9 mouse cellular contexts compared by ENCODE assay signal in genomic region chr4:37034200-37034599, GRCm38 (mm10).
DNase-seq lines count a peak whose midpoint lies in the region; ATAC-seq lines count a peak whose summit lies in the region.
"Had no signal": no experiment of that assay in that cellular context is flagged by ENCODE, and none has a peak within 500 bp of the region (broad histone marks: within the 10 kb centered on the region; RNA-seq: fewer than 3 reads in every experiment).

No protein-coding gene starts in this region.

- peak overlapping the region; percentile 25; the same call in 1 of the 2 replicates for H3K4me2 ChIP-seq in midbrain, embryonic 15.5 days
- H3K4me2 ChIP-seq in intestine, embryonic 15.5 days (replicated peaks), result no peak overlapping the region
- H3K4me2 ChIP-seq: heart, embryonic 12.5 days had no signal

- H3K9me3 ChIP-seq in heart, embryonic 10.5 days, result no peaks in the 10 kb centered on the region
- no peaks in the 10 kb centered on the region for H3K9me3 ChIP-seq in midbrain, embryonic 15.5 days
- no peaks in the 10 kb centered on the region for H3K9me3 ChIP-seq in intestine, embryonic 15.5 days
- H3K9me3 ChIP-seq: heart, embryonic 12.5 days had no signal

- no peak overlapping the region for H3K27ac ChIP-seq in heart, embryonic 10.5 days
- H3K27ac ChIP-seq in midbrain, embryonic 15.5 days, result no peak overlapping the region
- H3K27ac ChIP-seq in intestine, embryonic 15.5 days, result no peak overlapping the region

- no peak overlapping the region for H3K4me3 ChIP-seq in heart, embryonic 10.5 days
- 0 out of 2 replicates have a peak overlapping the region, but pooled peaks have one; percentile 1 for H3K4me3 ChIP-seq in midbrain, embryonic 15.5 days
- no peak overlapping the region for H3K4me3 ChIP-seq in intestine, embryonic 15.5 days (replicated peaks)
- H3K4me3 ChIP-seq: heart, embryonic 12.5 days had no signal

- no peaks in the 10 kb centered on the region for H3K36me3 ChIP-seq in heart, embryonic 10.5 days
- no peaks in the 10 kb centered on the region for H3K36me3 ChIP-seq in midbrain, embryonic 15.5 days (replicated peaks)
- no peaks in the 10 kb centered on the region for H3K36me3 ChIP-seq in intestine, embryonic 15.5 days
- H3K36me3 ChIP-seq: heart, embryonic 12.5 days had no signal

- no peaks in the 10 kb centered on the region for H3K4me1 ChIP-seq in heart, embryonic 10.5 days
- H3K4me1 ChIP-seq in midbrain, embryonic 15.5 days, result no peaks in the 10 kb centered on the region
- no peaks in the 10 kb centered on the region for H3K4me1 ChIP-seq in intestine, embryonic 15.5 days (replicated peaks)
- H3K4me1 ChIP-seq: heart, embryonic 12.5 days had no signal

- no peaks in the 10 kb centered on the region for H3K27me3 ChIP-seq in heart, embryonic 10.5 days (ENCODE audit: insufficient read depth, poor library complexity, severe bottlenecking)
- no peaks in the 10 kb centered on the region for H3K27me3 ChIP-seq in midbrain, embryonic 15.5 days (replicated peaks)
- no peaks in the 10 kb centered on the region for H3K27me3 ChIP-seq in intestine, embryonic 15.5 days (replicated peaks)
- H3K27me3 ChIP-seq: heart, embryonic 12.5 days had no signal

- peak; percentile 45 for DNase-seq in heart, adult 11 months
- DNase-seq in heart, embryonic 10.5 days (ENCODE audit: low spot score), result no peak
- peak; percentile 20 for DNase-seq in brain, embryonic 18.5 days (ENCODE audit: low read depth, low spot score)
- DNase-seq in layer of hippocampus, adult 18-20 months (ENCODE audit: low spot score in 2 of 2), result peak; percentile 8 to 43
- DNase-seq in adrenal gland, adult 8-10 months, result no peak

- no peak overlapping the region for H3K9ac ChIP-seq in midbrain, embryonic 15.5 days
- no peak overlapping the region for H3K9ac ChIP-seq in intestine, embryonic 15.5 days
- H3K9ac ChIP-seq: heart, embryonic 12.5 days had no signal

- WGBS in heart, embryonic 10.5 days, result 83% methylated on average over 13 of the region's 13 CpGs
- 57% methylated on average over 13 of the region's 13 CpGs for WGBS in midbrain, embryonic 15.5 days
- 73% methylated on average over 13 of the region's 13 CpGs for WGBS in intestine, embryonic 15.5 days

- no peak for ATAC-seq in midbrain, embryonic 15.5 days (replicated peaks)
- no peak for ATAC-seq in inflammation-experienced regulatory T-cells, adult 6 months
- no peak for ATAC-seq in intestine, embryonic 15.5 days

Comparison
In these comparisons a context has a peak if more than half of its experiments do, and no peak if none do; other contexts are left out.
1. DNase-seq: peak in heart, adult 11 months (single experiment), brain, embryonic 18.5 days (single experiment) and layer of hippocampus, adult 18-20 months (2 of 2); none in heart, embryonic 10.5 days (single experiment) and adrenal gland, adult 8-10 months (single experiment).